Mouse (Mus musculus) liver, embryonic 11.5 days (tissue): ENCODE measurements around the gene Tmem214. TPM values are rescaled to one million over a fixed set of nuclear protein-coding genes. Genes with fewer than 3 reads are reported as not detected.

Source experiments
- ATAC-seq: fragments of 200-750 bp; cut with Nextera tagmentation; replicated peaks from 2 replicates; pipeline ENCODE4 v1.8.0; 2017; ENCODE audit warnings: moderate number of reproducible peaks, mild to moderate bottlenecking, moderate TSS enrichment, moderate library complexity; ENCODE audit not compliant: low FRiP score
- DNase-seq: peaks from one replicate; pipeline ENCODE4 v3.0.0-alpha.2; 2017; ENCODE audit warnings: low spot score
- H3K27ac ChIP-seq: fragments of 300-500 bp; sonication (generic); 2 replicates; pipeline ENCODE4 v1.5.1; 2014; ENCODE audit warnings: mild to moderate bottlenecking, low read depth, low read length, control low read depth
- H3K27me3 ChIP-seq: fragments of 300-500 bp; sonication (generic); replicated peaks from 2 replicates; pipeline ENCODE4 v1.6.1; 2014; ENCODE audit warnings: low read length, mixed read lengths; ENCODE audit not compliant: control insufficient read depth, insufficient read depth
- H3K36me3 ChIP-seq: fragments of 300-500 bp; sonication (generic); 2 replicates; pipeline ENCODE4 v1.6.1; 2014; ENCODE audit warnings: mild to moderate bottlenecking, low read length, moderate library complexity, mixed read lengths; ENCODE audit not compliant: control insufficient read depth, insufficient read depth
- H3K4me1 ChIP-seq: fragments of 300-500 bp; sonication (generic); replicated peaks from 2 replicates; pipeline ENCODE4 v1.6.1; 2014; ENCODE audit warnings: low read length, mixed read lengths; ENCODE audit not compliant: control insufficient read depth, insufficient read depth
- H3K4me2 ChIP-seq: fragments of 300-500 bp; sonication (generic); 2 replicates; pipeline ENCODE4 v1.6.1; 2014; ENCODE audit warnings: mild to moderate bottlenecking, control low read depth, moderate library complexity
- H3K4me3 ChIP-seq: fragments of 300-500 bp; sonication (generic); 2 replicates; pipeline ENCODE4 v1.5.1; 2014; ENCODE audit warnings: low read depth, low read length, control low read depth
- H3K9ac ChIP-seq: fragments of 300-500 bp; sonication (generic); 2 replicates; pipeline ENCODE4 v1.6.1; 2014; ENCODE audit warnings: low read depth, low read length, control low read depth
- H3K9me3 ChIP-seq: fragments of 300-500 bp; sonication (generic); 2 replicates; pipeline ENCODE4 v1.6.1; 2016; ENCODE audit warnings: low read length, inconsistent platforms, mixed read lengths; ENCODE audit not compliant: control insufficient read depth
- WGBS: fragments of 180-500 bp; shearing (Covaris S2); extraction: QIAGEN DNeasy Blood & Tissue Kit; methylation state at CpG from one replicate; pipeline ENCODE4 v1.1.7; 2014; 5-methylcytosine and 5-hydroxymethylcytosine counted together
- polyA plus RNA-seq: library from polyadenylated mRNA; unstranded; fragments of >200 nt; fragmentation: Nextera tagmentation; extraction: Ambion mirVana; gene quantifications from 2 replicates; pipeline ENCODE4 v1.2.1, GENCODE M21; 2014

The Tmem214 gene
- polyA plus RNA-seq, 1 experiment from 2014 or later, result 67.2 TPM

- 36% methylated on average over 6 of the region's 6 CpGs for WGBS
- H3K4me3 ChIP-seq, result peak overlapping the region; percentile 65
- peak overlapping the region; percentile 84 for H3K27ac ChIP-seq
- H3K9ac ChIP-seq, result peak overlapping the region; percentile 73
- ATAC-seq (no peak), DNase-seq (no peak)
- H3K4me2 ChIP-seq, result peak overlapping the region; percentile 67
- no peaks in the 10 kb centered on the region for H3K9me3 ChIP-seq
- peaks cover 19% of the 10 kb centered on the region for H3K36me3 ChIP-seq
- H3K4me1 ChIP-seq, result peaks cover 59% of the 10 kb centered on the region
- no peaks in the 10 kb centered on the region for H3K27me3 ChIP-seq
Observed at GRCm38 (mm10) chr5:30914849-30915248, 47.0 kb downstream of the Tmem214 start.

GRCm38 (mm10) chr5:30915456-30915855 lies 47.6 kb downstream of the Tmem214 start:
- Histone ChIP-seq H3K27ac (peak overlapping the region; percentile 84; the same call in 1 of the 2 replicates), H3K9me3 (no peaks in the 10 kb centered on the region), H3K27me3 (no peaks in the 10 kb centered on the region), H3K4me2 (peak overlapping the region; percentile 67), H3K4me3 (peak overlapping the region; percentile 65), H3K9ac (peak overlapping the region; percentile 73), H3K4me1 (peaks cover 57% of the 10 kb centered on the region), H3K36me3 (peaks cover 23% of the 10 kb centered on the region)
- DNase-seq, result no peak
- WGBS, result 40% methylated on average over 9 of the region's 9 CpGs
- ATAC-seq, result peak; percentile 8; the same call in 1 of the 2 replicates

- Histone ChIP-seq H3K9me3 (no peaks in the 10 kb centered on the region), H3K9ac (peak overlapping the region; percentile 73; the same call in 1 of the 2 replicates), H3K27ac (peak overlapping the region; percentile 84), H3K4me1 (peaks cover 61% of the 10 kb centered on the region), H3K36me3 (peaks cover 26% of the 10 kb centered on the region), H3K4me3 (peak overlapping the region; percentile 65), H3K4me2 (peak overlapping the region; percentile 67), H3K27me3 (no peaks in the 10 kb centered on the region)
- 5% methylated on average over 7 of the region's 7 CpGs for WGBS
- DNase-seq (peak; percentile 78), ATAC-seq (peak; percentile 77)
Observed at GRCm38 (mm10) chr5:30915974-30916433, 48.2 kb downstream of the Tmem214 start.

GRCm38 (mm10) chr5:30916841-30917240 lies 49.0 kb downstream of the Tmem214 start:
- peaks cover 26% of the 10 kb centered on the region for H3K36me3 ChIP-seq
- H3K4me2 ChIP-seq, result no peak overlapping the region; the same call in 1 of the 2 replicates
- peak overlapping the region; percentile 25; the same call in 1 of the 2 replicates for H3K9ac ChIP-seq
- no peaks in the 10 kb centered on the region for H3K27me3 ChIP-seq
- ATAC-seq (no peak), DNase-seq (no peak)
- 87% methylated on average over 9 of the region's 9 CpGs for WGBS
- peaks cover 57% of the 10 kb centered on the region for H3K4me1 ChIP-seq
- H3K4me3 ChIP-seq, result no peak overlapping the region
- no peaks in the 10 kb centered on the region for H3K9me3 ChIP-seq
- H3K27ac ChIP-seq, result peak overlapping the region; percentile 73

GRCm38 (mm10) chr5:30917348-30917747 lies 49.5 kb downstream of the Tmem214 start:
- Histone ChIP-seq H3K9me3 (no peaks in the 10 kb centered on the region), H3K4me3 (peak overlapping the region; percentile 4; the same call in 1 of the 2 replicates), H3K9ac (peak overlapping the region; percentile 25; the same call in 1 of the 2 replicates), H3K36me3 (peaks cover 26% of the 10 kb centered on the region), H3K27me3 (no peaks in the 10 kb centered on the region), H3K4me2 (no peak overlapping the region; the same call in 1 of the 2 replicates), H3K4me1 (peaks cover 57% of the 10 kb centered on the region), H3K27ac (no peak overlapping the region; the same call in 1 of the 2 replicates)
- 88% methylated on average over 11 of the region's 11 CpGs for WGBS
- DNase-seq (no peak), ATAC-seq (no peak)

- Histone ChIP-seq H3K4me3 (no peak overlapping the region), H3K27ac (no peak overlapping the region; the same call in 1 of the 2 replicates), H3K4me1 (peaks cover 56% of the 10 kb centered on the region), H3K27me3 (no peaks in the 10 kb centered on the region), H3K9me3 (no peaks in the 10 kb centered on the region), H3K9ac (peak overlapping the region; percentile 34; the same call in 1 of the 2 replicates), H3K36me3 (peaks cover 26% of the 10 kb centered on the region), H3K4me2 (no peak overlapping the region)
- 91% methylated on average over 31 of the region's 31 CpGs for WGBS
- ATAC-seq, result no peak
- DNase-seq, result no peak
Observed at GRCm38 (mm10) chr5:30917891-30918670, 50.3 kb downstream of the Tmem214 start.

- H3K27ac ChIP-seq, result no peak overlapping the region
- peaks cover 51% of the 10 kb centered on the region for H3K4me1 ChIP-seq
- peaks cover 26% of the 10 kb centered on the region for H3K36me3 ChIP-seq
- no peak overlapping the region for H3K4me3 ChIP-seq
- no peak for DNase-seq
- no peaks in the 10 kb centered on the region for H3K9me3 ChIP-seq
- no peak overlapping the region for H3K4me2 ChIP-seq
- H3K27me3 ChIP-seq, result no peaks in the 10 kb centered on the region
- H3K9ac ChIP-seq, result no peak overlapping the region
- WGBS, result 90% methylated on average over 8 of the region's 8 CpGs
- no peak for ATAC-seq
Observed at GRCm38 (mm10) chr5:30918691-30919090, 50.9 kb downstream of the Tmem214 start.

- no peaks in the 10 kb centered on the region for H3K27me3 ChIP-seq
- peaks cover 38% of the 10 kb centered on the region for H3K4me1 ChIP-seq
- no peaks in the 10 kb centered on the region for H3K9me3 ChIP-seq
- no peak for ATAC-seq
- DNase-seq, result no peak
- peaks cover 26% of the 10 kb centered on the region for H3K36me3 ChIP-seq
- WGBS, result 79% methylated on average over 11 of the region's 11 CpGs
- peak overlapping the region; percentile 98; the same call in 1 of the 2 replicates for H3K4me2 ChIP-seq
- H3K4me3 ChIP-seq, result no peak overlapping the region
- H3K27ac ChIP-seq, result no peak overlapping the region
- no peak overlapping the region for H3K9ac ChIP-seq
Observed at GRCm38 (mm10) chr5:30919831-30920614, 52.2 kb downstream of the Tmem214 start.
